Mouse (Mus musculus) kidney, adult 2 months (tissue): ENCODE measurements at regions not wholly inside any gene's neighbourhood (a gene's known extent, or its start where the extent isn't known, plus 50 kb on each side); places are given as distances from the start of the nearest gene placed in this dataset.

Experiments used
- DNase-seq: peaks from one replicate; pipeline ENCODE4 v3.0.0; 2021
- H3K27ac ChIP-seq: fragments of 200-500 bp; 2 replicates; pipeline ENCODE4 v1.5.1; 2012; ENCODE audit warnings: low read depth, low read length, control low read depth, inconsistent platforms; ENCODE audit not compliant: insufficient read depth
- H3K27me3 ChIP-seq: fragments of 200-500 bp; replicated peaks from 2 replicates; pipeline ENCODE4 v1.6.1; 2012; ENCODE audit warnings: mild to moderate bottlenecking, moderate library complexity, low read length, inconsistent platforms; ENCODE audit not compliant: control insufficient read depth, insufficient read depth
- H3K36me3 ChIP-seq: fragments of 200-500 bp; 2 replicates; pipeline ENCODE4 v1.6.1; 2012; ENCODE audit warnings: mild to moderate bottlenecking, moderate library complexity, low read length, inconsistent platforms; ENCODE audit not compliant: control insufficient read depth, insufficient read depth
- H3K4me1 ChIP-seq: fragments of 200-500 bp; 2 replicates; pipeline ENCODE4 v1.6.1; 2011; ENCODE audit warnings: low read length; ENCODE audit not compliant: control insufficient read depth, insufficient read depth
- H3K4me3 ChIP-seq: fragments of 200-500 bp; 2 replicates; pipeline ENCODE4 v1.5.1; 2011; ENCODE audit warnings: mild to moderate bottlenecking, low read depth, low read length, control low read depth; ENCODE audit not compliant: insufficient read depth
- CTCF ChIP-seq: fragments of 200-500 bp; conservative IDR thresholded peaks from 2 replicates; pipeline ENCODE4 v1.5.1; 2011; ENCODE audit warnings: low read depth, mild to moderate bottlenecking, control low read depth, low read length, moderate library complexity, mixed read lengths; ENCODE audit not compliant: insufficient read depth, insufficient read length
- POLR2A ChIP-seq: fragments of 200-500 bp; IDR thresholded peaks from one replicate; pipeline ENCODE4 v1.6.1; 2011; ENCODE audit warnings: low read depth, low read length, control low read depth
- WGBS: fragments of 180-500 bp; shearing (Covaris S2); methylation state at CpG from one replicate; pipeline ENCODE4 v1.1.7; 2018; 5-methylcytosine and 5-hydroxymethylcytosine counted together

DNA sequence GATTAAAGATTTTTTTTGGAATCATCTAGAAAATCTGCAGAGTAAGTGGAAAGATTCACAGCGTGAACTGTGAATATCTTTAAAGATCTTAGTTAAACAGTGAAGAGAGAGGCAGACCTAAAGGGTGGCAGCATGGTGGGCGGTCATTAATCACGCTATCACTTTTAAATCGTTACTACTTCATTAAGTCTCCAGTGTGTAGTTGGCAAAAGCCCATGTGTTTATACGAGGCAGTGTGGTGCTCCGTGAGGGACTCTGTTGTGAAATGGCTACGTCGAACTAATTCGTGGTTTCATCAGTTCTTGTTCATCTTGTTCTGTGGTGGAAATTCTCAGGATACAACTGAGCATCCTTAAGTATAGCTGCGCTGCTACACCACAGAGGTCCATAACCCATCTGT, 188.2 kb upstream of the Sox9 start:
- no peaks in the 10 kb centered on the region for H3K27me3 ChIP-seq
- no peak for DNase-seq
- TF ChIP-seq POLR2A = no peak
- no peak for TF ChIP-seq CTCF
- no peak overlapping the region for H3K27ac ChIP-seq
- 65% methylated on average over 10 of the region's 10 CpGs for WGBS
- H3K4me3 ChIP-seq = no peak overlapping the region
- H3K36me3 ChIP-seq = no peaks in the 10 kb centered on the region
- H3K4me1 ChIP-seq = no peaks in the 10 kb centered on the region

- TF ChIP-seq POLR2A = no peak
- TF ChIP-seq CTCF = no peak
- no peaks in the 10 kb centered on the region for H3K27me3 ChIP-seq
- no peak overlapping the region for H3K4me3 ChIP-seq
- H3K4me1 ChIP-seq = no peaks in the 10 kb centered on the region
- no peak overlapping the region for H3K27ac ChIP-seq
- DNase-seq = no peak
- no peaks in the 10 kb centered on the region for H3K36me3 ChIP-seq
- WGBS = 80% methylated on average over 1 of the region's 1 CpGs
Observed at GRCm38 (mm10) chr11:112607359-112607758, 174.7 kb upstream of the Sox9 start.

GRCm38 (mm10) chr11:112609277-112609676, 172.7 kb upstream of the Sox9 start:
- DNase-seq = no peak
- no peaks in the 10 kb centered on the region for H3K36me3 ChIP-seq
- H3K4me1 ChIP-seq = no peaks in the 10 kb centered on the region
- no peak for TF ChIP-seq CTCF
- no peak for TF ChIP-seq POLR2A
- no peak overlapping the region for H3K4me3 ChIP-seq
- no peaks in the 10 kb centered on the region for H3K27me3 ChIP-seq
- no peak overlapping the region for H3K27ac ChIP-seq
- WGBS = 61% methylated on average over 3 of the region's 3 CpGs

- DNase-seq = no peak
- H3K27me3 ChIP-seq = no peaks in the 10 kb centered on the region
- H3K4me1 ChIP-seq = no peaks in the 10 kb centered on the region
- 53% methylated on average over 11 of the region's 11 CpGs for WGBS
- H3K36me3 ChIP-seq = no peaks in the 10 kb centered on the region
- TF ChIP-seq CTCF = no peak
- TF ChIP-seq POLR2A = no peak
- no peak overlapping the region for H3K4me3 ChIP-seq
- no peak overlapping the region for H3K27ac ChIP-seq
Observed at GRCm38 (mm10) chr11:112611073-112611472, 171.0 kb upstream of the Sox9 start.

DNA sequence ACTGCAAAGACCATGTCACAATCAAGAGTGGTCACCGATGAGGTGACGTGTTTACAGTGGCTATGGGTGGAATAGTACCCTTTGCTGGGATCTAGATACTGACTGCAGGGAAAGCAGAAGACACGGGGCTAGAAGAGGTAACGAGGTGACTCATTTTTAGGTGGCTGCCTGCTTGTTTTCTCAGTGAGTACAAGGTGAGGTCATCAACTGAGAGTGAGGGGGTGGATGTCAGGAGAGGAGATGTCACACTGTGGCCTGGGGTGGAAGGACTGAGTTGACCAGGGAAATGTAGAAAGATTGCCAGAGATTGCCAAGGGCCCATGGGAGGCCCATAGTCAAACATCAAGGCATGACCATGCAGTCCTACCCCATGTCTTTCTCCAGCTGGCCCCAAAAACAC, 166.4 kb upstream of the Sox9 start:
- Histone ChIP-seq H3K4me3 (no peak overlapping the region), H3K27ac (no peak overlapping the region), H3K4me1 (no peaks in the 10 kb centered on the region), H3K27me3 (no peaks in the 10 kb centered on the region), H3K36me3 (no peaks in the 10 kb centered on the region)
- WGBS = 87% methylated on average over 4 of the region's 4 CpGs
- DNase-seq = no peak
- TF ChIP-seq CTCF = no peak
- TF ChIP-seq POLR2A = no peak

GRCm38 (mm10) chr11:112616942-112617341, 165.1 kb upstream of the Sox9 start:
- Histone ChIP-seq H3K4me1 (no peaks in the 10 kb centered on the region), H3K27ac (no peak overlapping the region), H3K4me3 (no peak overlapping the region), H3K27me3 (no peaks in the 10 kb centered on the region), H3K36me3 (no peaks in the 10 kb centered on the region)
- no peak for TF ChIP-seq POLR2A
- TF ChIP-seq CTCF = no peak
- no peak for DNase-seq
- WGBS = 75% methylated on average over 2 of the region's 2 CpGs

GRCm38 (mm10) chr11:112620916-112621315, 161.1 kb upstream of the Sox9 start:
- no peak for DNase-seq
- Histone ChIP-seq H3K4me1 (no peaks in the 10 kb centered on the region), H3K4me3 (no peak overlapping the region), H3K27me3 (no peaks in the 10 kb centered on the region), H3K36me3 (no peaks in the 10 kb centered on the region), H3K27ac (no peak overlapping the region)
- TF ChIP-seq POLR2A = no peak
- no peak for TF ChIP-seq CTCF
- 15% methylated on average over 12 of the region's 12 CpGs for WGBS
